Mouse (Mus musculus) lung, postnatal 10 days (tissue): ENCODE measurements around the gene Lrrc38.
A peak's percentile ranks its signal among the peaks of the same experiment; 100 is the strongest.
"Not testable (repeated sequence)": the region's sequence is repeated elsewhere in the genome, so short reads cannot be mapped to it uniquely, and the experiment has no call there.

ENCODE experiments used
- DNase-seq: peaks from one replicate; pipeline ENCODE4 v3.0.0; 2021

Lrrc38 gene

GRCm38 (mm10) chr4:143349484-143349906 lies at the start of gene Lrrc38:
Gene Lrrc38 (plus strand): TSS chr4:143349757.
- peak; percentile 6 for DNase-seq

- DNase-seq, result no peak
These were observed 49.4 kb upstream of the Lrrc38 start for GRCm38 (mm10) chr4:143300113-143300688.

- DNase-seq, result no peak
These were observed 48.5 kb upstream of the Lrrc38 start for GRCm38 (mm10) chr4:143301042-143301441.

GRCm38 (mm10) chr4:143301875-143302274 lies 47.7 kb upstream of the Lrrc38 start:
- DNase-seq, result no peak

- no peak for DNase-seq
These were observed 47.2 kb upstream of the Lrrc38 start for GRCm38 (mm10) chr4:143302279-143302890.

- DNase-seq, result no peak
These were observed 44.5 kb upstream of the Lrrc38 start for GRCm38 (mm10) chr4:143305031-143305430.

- DNase-seq, result no peak
These were observed 43.4 kb upstream of the Lrrc38 start for GRCm38 (mm10) chr4:143305987-143306772.

- peak; percentile 43 for DNase-seq
These were observed 38.2 kb upstream of the Lrrc38 start for GRCm38 (mm10) chr4:143311341-143311740.

- DNase-seq, result no peak
These were observed 36.3 kb upstream of the Lrrc38 start for GRCm38 (mm10) chr4:143313299-143313698.

- DNase-seq, result no peak
These were observed 25.2 kb upstream of the Lrrc38 start for GRCm38 (mm10) chr4:143324176-143324924.

GRCm38 (mm10) chr4:143324925-143325624 lies 24.5 kb upstream of the Lrrc38 start:
- DNase-seq, result no peak

- peak; percentile 72 for DNase-seq
These were observed 24.0 kb upstream of the Lrrc38 start for GRCm38 (mm10) chr4:143325625-143325941.

GRCm38 (mm10) chr4:143330566-143330965 lies 19.0 kb upstream of the Lrrc38 start:
- peak; percentile 10 for DNase-seq

- no peak for DNase-seq
These were observed 17.8 kb upstream of the Lrrc38 start for GRCm38 (mm10) chr4:143331787-143332186.

GRCm38 (mm10) chr4:143334145-143334544 lies 15.4 kb upstream of the Lrrc38 start:
- no peak for DNase-seq

GRCm38 (mm10) chr4:143334995-143335394 lies 14.6 kb upstream of the Lrrc38 start:
- DNase-seq, result no peak

- DNase-seq, result no peak
These were observed 13.5 kb upstream of the Lrrc38 start for GRCm38 (mm10) chr4:143336096-143336495.

GRCm38 (mm10) chr4:143339808-143340207 lies 9.7 kb upstream of the Lrrc38 start:
- no peak for DNase-seq

GRCm38 (mm10) chr4:143341470-143341869 lies 8.1 kb upstream of the Lrrc38 start:
- DNase-seq, result no peak

- DNase-seq, result not testable (repeated sequence)
These were observed 4.1 kb upstream of the Lrrc38 start for GRCm38 (mm10) chr4:143345491-143345890.

- DNase-seq, result no peak
These were observed 879 bp upstream of the Lrrc38 start for GRCm38 (mm10) chr4:143348678-143349077.
